Mouse (Mus musculus) kidney, postnatal 4 days (tissue): ENCODE data around the gene Snapin.
A peak's percentile ranks its signal among the peaks of the same experiment; 100 is the strongest.

Source experiments
- DNase-seq, 2 experiments: peaks; one replicate each; pipeline ENCODE4 v3.0.0; 2021; ENCODE audit warnings: mixed read lengths in 2 of 2

The Snapin gene

GRCm38 (mm10) chr3:90451396-90452095 lies 39.3 kb downstream of the Snapin start:
- DNase-seq, result peak; percentile 19 to 52

GRCm38 (mm10) chr3:90450874-90451273 lies 40.0 kb downstream of the Snapin start:
- no peak for DNase-seq

GRCm38 (mm10) chr3:90448626-90449025 lies 42.2 kb downstream of the Snapin start:
- peak; percentile 17 to 36 for DNase-seq

GRCm38 (mm10) chr3:90447123-90447494 lies 43.7 kb downstream of the Snapin start:
- peak in 1 of 2 experiments; percentile 63 for DNase-seq

GRCm38 (mm10) chr3:90446389-90447122 lies 44.3 kb downstream of the Snapin start:
- peak; percentile 87 to 93 for DNase-seq

- DNase-seq, result peak; percentile 60 to 72
Measured at GRCm38 (mm10) chr3:90445417-90446200, 45.2 kb downstream of the Snapin start.

- DNase-seq, result no peak
Measured at GRCm38 (mm10) chr3:90443977-90444376, 46.9 kb downstream of the Snapin start.

GRCm38 (mm10) chr3:90440756-90441155 lies 50.1 kb downstream of the Snapin start:
- DNase-seq, result no peak
